Mouse (Mus musculus): Measurements from ENCODE around the gene Use1. TPM values are rescaled to one million over a fixed set of nuclear protein-coding genes. Genes with fewer than 3 reads are reported as not detected.
A peak's percentile ranks its signal among the peaks of the same experiment; 100 is the strongest.
"Not testable (repeated sequence)": the region's sequence is repeated elsewhere in the genome, so short reads cannot be mapped to it uniquely, and the experiment has no call there.

Use1 gene
- total and polyA plus RNA-seq, 3 experiments, result 69.6 to 130 (median 98.7) TPM

GRCm38 (mm10) chr8:71318610-71319009 is 48.0 kb upstream of the Use1 start:
- H3K36me3 ChIP-seq (replicated peaks in 1 of 2; ENCODE audit: control insufficient read depth in 1 of 2, insufficient read depth in 1 of 2, low read length in 1 of 2), result peaks cover 30 to 67% of the 10 kb centered on the region in 2 experiments
- in situ Hi-C loops (cut with MboI; ENCODE audit: low pct_ligation_motif_present, low pct_unique_long_range_greater_than_20kb, low sequenced_read_pairs), result not testable (repeated sequence)

GRCm38 (mm10) chr8:71319760-71320159 is 46.9 kb upstream of the Use1 start:
- H3K27me3 ChIP-seq (replicated peaks); H3K4me3 ChIP-seq (replicated peaks in 1 of 3; ENCODE audit: low read depth in 2 of 3, low read length in 2 of 3, poor library complexity in 1 of 3); H3K9ac ChIP-seq (ENCODE audit: insufficient read depth, low read depth); H3K9me3 ChIP-seq (replicated peaks; ENCODE audit: low read length); H3K79me2 ChIP-seq (replicated peaks; ENCODE audit: control insufficient read depth, extremely low read depth, insufficient read depth, poor library complexity, severe bottlenecking); DNase-seq (ENCODE audit: extremely low read depth); H3K4me2 ChIP-seq (ENCODE audit: insufficient read depth, low read depth, poor library complexity, severe bottlenecking); dilution Hi-C loops (cut with MboI; ENCODE audit: extremely low pct_ligation_motif_present, extremely low pct_unique_long_range_greater_than_20kb, low sequenced_read_pairs); H3K27ac ChIP-seq (ENCODE audit: insufficient read depth, low read depth): not testable (repeated sequence)
- in situ Hi-C loops (cut with MboI; ENCODE audit: low pct_ligation_motif_present, low pct_unique_long_range_greater_than_20kb, low sequenced_read_pairs), result loop anchor here (5.0 kb wide), 1 partner anchor 47 kb away; the partner anchor contains the start of genes Haus8 and Myo9b
- H3K36me3 ChIP-seq (replicated peaks in 1 of 2; ENCODE audit: control insufficient read depth in 1 of 2, insufficient read depth in 1 of 2, low read length in 1 of 2), result peaks cover 38 to 72% of the 10 kb centered on the region in 2 experiments
- peaks cover 0 to 65% of the 10 kb centered on the region in 2 experiments for H3K4me1 ChIP-seq (ENCODE audit: control insufficient read depth in 1 of 2, insufficient read depth in 2 of 2)

More at GRCm38 (mm10) chr8:71318610-71319009, 48.0 kb upstream of the Use1 start:
- dilution Hi-C loops (cut with MboI; ENCODE audit: extremely low pct_ligation_motif_present, extremely low pct_unique_long_range_greater_than_20kb, low sequenced_read_pairs); H3K9me3 ChIP-seq (replicated peaks; ENCODE audit: low read length); H3K27ac ChIP-seq (ENCODE audit: insufficient read depth, low read depth); H3K4me2 ChIP-seq (ENCODE audit: insufficient read depth, low read depth, poor library complexity, severe bottlenecking); H3K79me2 ChIP-seq (replicated peaks; ENCODE audit: control insufficient read depth, extremely low read depth, insufficient read depth, poor library complexity, severe bottlenecking); H3K27me3 ChIP-seq (replicated peaks); H3K4me3 ChIP-seq (replicated peaks in 1 of 3; ENCODE audit: low read depth in 2 of 3, low read length in 2 of 3, poor library complexity in 1 of 3); H3K9ac ChIP-seq (ENCODE audit: insufficient read depth, low read depth): not testable (repeated sequence)
- peak; percentile 45 for DNase-seq (ENCODE audit: extremely low read depth)
- TF ChIP-seq ETS1 (conservative IDR thresholded peaks at IDR 0.05; ENCODE audit: low read depth, low read length) (peak; percentile 54), MEF2A (IDR thresholded peaks at IDR 0.05; ENCODE audit: borderline replicate concordance, low read depth, low read length) (peak; percentile 34; the same call in 1 of the 2 replicates), BHLHE40 (IDR thresholded peaks at IDR 0.05; ENCODE audit: low read depth, low read length) (peak; percentile 54)
- H3K4me1 ChIP-seq (ENCODE audit: control insufficient read depth in 1 of 2, insufficient read depth in 2 of 2), result peaks cover 0 to 63% of the 10 kb centered on the region in 2 experiments

- in situ Hi-C loops (cut with MboI; ENCODE audit: low pct_ligation_motif_present, low pct_unique_long_range_greater_than_20kb, low sequenced_read_pairs), result loop anchor here (5.0 kb wide), 1 partner anchor 51 kb away; the partner anchor contains the start of genes Haus8 and Myo9b
- Histone ChIP-seq H3K9me3 (replicated peaks; ENCODE audit: low read length) (no peaks in the 10 kb centered on the region), H3K27me3 (replicated peaks) (no peaks in the 10 kb centered on the region), H3K27ac (ENCODE audit: insufficient read depth, low read depth) (no peak overlapping the region), H3K4me3 (replicated peaks in 1 of 3; ENCODE audit: low read depth in 2 of 3, low read length in 2 of 3, poor library complexity in 1 of 3) (no peak overlapping the region), H3K9ac (ENCODE audit: insufficient read depth, low read depth) (no peak overlapping the region), H3K4me1 (ENCODE audit: control insufficient read depth in 1 of 2, insufficient read depth in 2 of 2) (peaks cover 0 to 47% of the 10 kb centered on the region in 2 experiments), H3K4me2 (ENCODE audit: insufficient read depth, low read depth, poor library complexity, severe bottlenecking) (no peak overlapping the region), H3K79me2 (replicated peaks; ENCODE audit: control insufficient read depth, extremely low read depth, insufficient read depth, poor library complexity, severe bottlenecking) (no peaks in the 10 kb centered on the region), H3K36me3 (replicated peaks in 1 of 2; ENCODE audit: control insufficient read depth in 1 of 2, insufficient read depth in 1 of 2, low read length in 1 of 2) (peaks cover 49 to 75% of the 10 kb centered on the region in 2 experiments)
- DNase-seq (ENCODE audit: extremely low read depth), result no peak
- TF ChIP-seq TCF12 (IDR thresholded peaks at IDR 0.05; ENCODE audit: low read depth, low read length) (no peak), NRF1 (IDR thresholded peaks at IDR 0.05; ENCODE audit: low read depth, low read length) (no peak), ZKSCAN1 (IDR thresholded peaks at IDR 0.05; ENCODE audit: borderline replicate concordance, low read depth, low read length) (no peak), RCOR1 (conservative IDR thresholded peaks at IDR 0.05; ENCODE audit: low read depth, low read length) (no peak), CHD2 (IDR thresholded peaks at IDR 0.05; ENCODE audit: low read length) (no peak), SIN3A (IDR thresholded peaks at IDR 0.05; ENCODE audit: low read length) (no peak), NELFE (IDR thresholded peaks at IDR 0.05; ENCODE audit: low read depth, low read length) (no peak), ZNF384 (IDR thresholded peaks at IDR 0.05; ENCODE audit: low read depth, low read length) (no peak), ETS1 (conservative IDR thresholded peaks at IDR 0.05; ENCODE audit: low read depth, low read length) (no peak), E2F4 (IDR thresholded peaks at IDR 0.05; ENCODE audit: insufficient replicate concordance, low read depth, low read length) (no peak), RAD21 (IDR thresholded peaks at IDR 0.05; ENCODE audit: low read depth, low read length) (no peak), POLR2AphosphoS2 (IDR thresholded peaks at IDR 0.05; ENCODE audit: low read depth, low read length) (no peak)
- dilution Hi-C loops (cut with MboI; ENCODE audit: extremely low pct_ligation_motif_present, extremely low pct_unique_long_range_greater_than_20kb, low sequenced_read_pairs), result no loop called here
Observed at GRCm38 (mm10) chr8:71322939-71323338, 43.7 kb upstream of the Use1 start.

Measured in CH12.LX (cell line).